Mouse (Mus musculus) cerebellum, adult 8-10 months (tissue): ENCODE results near the gene Mab21l3.
"Not testable (repeated sequence)": the region's sequence is repeated elsewhere in the genome, so short reads cannot be mapped to it uniquely, and the experiment has no call there.

ENCODE experiments used
- DNase-seq: peaks from one replicate; pipeline ENCODE4 v3.0.0; 2022

Mab21l3 gene

DNA sequence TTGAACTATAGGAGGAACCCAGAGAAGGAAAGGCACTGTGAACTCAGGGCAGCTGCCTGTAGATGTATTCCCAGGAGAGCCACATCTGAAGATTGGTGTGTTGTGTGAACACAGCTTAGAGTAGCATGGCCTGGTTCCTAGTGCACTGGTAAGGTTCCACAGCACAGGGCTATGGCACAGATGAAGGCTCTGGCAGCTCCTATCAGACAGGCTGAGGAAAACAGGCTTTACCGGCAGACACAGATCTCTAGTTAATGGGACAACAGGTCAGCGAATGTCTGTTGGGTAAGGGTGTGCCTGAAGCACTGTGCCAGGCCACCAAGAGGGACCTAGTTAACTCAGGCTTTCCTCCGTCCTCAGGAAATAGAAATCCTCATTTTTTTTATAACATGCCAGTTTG lies 11.8 kb downstream of the Mab21l3 start:
- no peak for DNase-seq

DNA sequence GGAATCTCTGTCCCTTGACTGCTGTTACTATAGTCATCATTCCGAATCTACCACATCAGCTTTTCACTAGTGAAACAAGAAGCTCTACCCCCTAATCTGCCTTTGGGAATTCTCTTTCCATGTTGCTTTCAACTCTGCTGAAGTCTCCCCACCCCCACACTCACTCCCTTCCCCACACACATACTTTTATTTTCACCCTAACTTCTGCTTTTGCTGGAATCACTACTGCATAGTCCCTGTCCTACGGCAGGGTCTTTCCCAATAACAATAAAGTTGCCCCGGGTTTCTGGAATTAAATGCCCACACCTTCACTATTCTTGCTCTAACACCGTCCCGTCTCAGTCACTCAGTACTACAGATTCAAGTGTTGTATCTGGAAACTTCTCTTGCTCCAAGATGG lies 12.2 kb downstream of the Mab21l3 start:
- no peak for DNase-seq

GRCm38 (mm10) chr3:101836045-101836444 lies 12.7 kb downstream of the Mab21l3 start:
- no peak for DNase-seq

GRCm38 (mm10) chr3:101831189-101831858 lies 17.4 kb downstream of the Mab21l3 start:
- no peak for DNase-seq

DNA sequence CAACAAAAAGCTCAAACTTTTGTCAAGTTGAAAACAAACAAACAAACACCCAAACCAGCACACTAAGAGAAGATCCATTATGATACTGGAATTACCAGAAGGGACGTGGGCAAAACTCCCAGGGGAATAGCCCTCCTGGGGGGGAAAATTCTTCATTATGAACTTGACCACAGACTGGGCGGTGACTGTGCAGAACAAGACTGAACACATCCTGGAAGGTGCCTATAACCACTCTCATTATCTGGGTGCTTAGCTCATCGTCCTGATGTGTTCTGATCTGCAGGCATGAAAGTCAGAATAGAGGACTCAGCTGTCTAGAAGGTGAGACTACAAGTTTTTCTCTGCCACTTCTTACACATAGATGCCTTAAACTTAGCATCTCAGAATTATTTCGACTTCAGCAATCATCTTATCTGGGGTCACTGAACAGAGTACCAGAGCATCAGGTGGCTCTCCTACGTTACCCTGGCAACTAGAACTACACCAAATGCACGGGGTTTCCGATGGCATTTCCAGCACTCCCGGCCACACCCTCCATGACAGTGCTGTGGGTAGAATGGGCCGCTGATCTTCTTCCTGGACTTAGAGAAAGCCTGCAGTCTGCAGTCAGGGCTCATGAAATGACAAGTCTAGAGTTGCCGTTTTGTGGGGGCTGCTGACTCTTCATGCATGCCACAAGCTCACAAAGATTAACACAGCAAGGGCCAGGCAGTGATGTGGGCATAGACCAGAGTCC lies 18.7 kb downstream of the Mab21l3 start:
- no peak for DNase-seq

DNA sequence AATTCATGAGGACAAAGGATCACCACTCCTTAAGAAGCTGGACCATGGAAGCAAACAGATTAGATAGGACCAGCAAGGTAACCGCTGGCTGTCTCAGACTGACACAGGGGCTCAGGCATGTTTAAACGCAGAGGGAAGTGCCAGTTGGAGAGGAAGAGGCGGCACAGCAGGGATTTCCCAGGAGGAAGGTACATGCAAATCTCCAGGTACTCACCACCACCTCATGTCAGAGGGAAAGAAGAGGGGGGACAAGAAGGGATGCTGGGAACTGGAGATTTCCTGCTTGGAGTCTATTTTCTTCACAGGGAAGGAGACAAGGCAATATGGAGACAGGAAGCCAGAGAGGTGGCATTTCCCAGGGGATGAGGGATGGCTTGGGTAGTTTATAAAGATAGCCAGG lies 20.2 kb downstream of the Mab21l3 start:
- DNase-seq: no peak

DNA sequence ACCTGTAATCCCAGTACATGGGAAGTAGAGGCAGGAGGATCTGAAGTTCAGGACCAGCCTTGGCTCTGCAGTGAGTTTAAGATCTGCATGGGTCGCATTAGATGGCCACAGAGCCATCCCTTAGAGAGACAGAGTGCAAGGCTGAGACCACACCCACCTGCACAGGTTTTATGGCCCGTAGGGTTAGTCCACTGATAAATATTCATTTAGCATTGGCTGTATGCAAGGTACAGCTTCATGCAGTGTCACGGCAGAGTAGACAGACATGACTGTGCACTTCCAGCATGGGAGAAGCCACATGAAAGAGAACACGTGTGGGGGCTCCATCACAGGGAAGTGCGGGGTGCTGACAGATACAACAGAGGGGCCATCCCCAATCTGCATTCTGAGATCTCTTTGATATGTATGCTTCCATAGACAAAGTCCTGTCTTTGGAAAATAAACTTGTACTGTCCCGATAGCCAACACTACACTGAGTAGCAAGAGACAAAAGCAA lies 21.5 kb downstream of the Mab21l3 start:
- no peak for DNase-seq

DNA sequence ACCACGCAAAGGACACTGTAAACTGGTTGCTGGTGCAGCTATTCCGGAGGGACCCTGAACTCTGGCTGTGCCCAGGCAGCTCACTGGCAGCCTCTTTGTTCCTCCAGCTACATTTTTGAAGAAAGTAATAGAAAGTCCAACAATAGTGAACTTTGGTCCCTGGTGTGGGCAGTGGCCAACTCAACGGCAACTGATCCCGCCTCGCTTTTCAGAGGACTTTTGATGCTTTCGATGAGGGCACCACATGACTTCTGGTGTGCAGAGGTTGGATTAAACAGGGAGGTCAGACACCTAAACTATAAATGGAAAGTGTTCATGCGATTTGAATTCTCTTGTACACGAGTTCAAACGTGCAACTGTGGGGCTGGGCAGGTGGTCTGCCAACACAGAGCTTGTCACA lies 24.4 kb downstream of the Mab21l3 start:
- DNase-seq: no peak

- DNase-seq: no peak
Measured at GRCm38 (mm10) chr3:101822052-101822451, 26.7 kb downstream of the Mab21l3 start.

DNA sequence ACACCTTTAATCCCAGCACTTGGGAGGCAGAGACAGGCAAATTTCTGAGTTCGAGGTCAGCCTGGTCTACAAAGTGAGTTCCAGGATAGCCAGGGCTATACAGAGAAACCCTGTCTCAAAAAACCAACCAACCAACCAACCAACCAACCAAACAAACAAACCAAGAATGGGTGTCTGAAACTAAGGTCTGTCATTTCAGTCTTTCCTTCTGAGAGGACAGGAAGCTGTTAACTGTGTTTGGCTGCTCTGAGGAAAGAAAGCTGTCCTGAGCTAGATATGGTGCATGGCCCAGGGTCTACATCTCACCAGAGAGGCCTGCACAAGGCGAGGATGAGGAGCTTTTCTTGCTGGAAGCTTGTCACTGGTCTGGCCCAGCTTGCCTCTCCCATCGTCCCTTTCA lies 28.1 kb downstream of the Mab21l3 start:
- DNase-seq: not testable (repeated sequence)

GRCm38 (mm10) chr3:101816006-101816405 lies 32.8 kb downstream of the Mab21l3 start:
- DNase-seq: no peak

DNA sequence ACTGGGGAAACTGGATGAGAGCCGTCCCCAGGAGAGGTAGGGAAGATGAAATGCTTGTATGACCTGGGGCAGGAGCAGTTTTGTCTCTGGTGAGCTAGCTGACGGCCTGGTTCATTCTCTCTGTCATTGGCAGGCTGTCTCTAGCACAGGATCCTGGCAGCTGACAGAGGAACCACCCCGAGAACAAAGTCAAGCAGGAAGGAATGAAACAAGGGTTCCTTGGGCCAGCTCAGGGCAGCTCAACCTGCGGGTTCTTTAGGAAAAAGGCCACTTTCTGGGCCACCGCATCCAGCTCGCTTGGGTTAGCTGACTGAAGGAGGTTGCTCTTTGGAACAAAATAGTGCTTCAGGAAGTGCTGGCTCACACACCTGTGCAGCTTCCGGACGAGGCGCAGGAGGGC lies 34.0 kb downstream of the Mab21l3 start:
- DNase-seq: no peak

- DNase-seq: peak; percentile 78
Measured at GRCm38 (mm10) chr3:101812341-101812962, 36.3 kb downstream of the Mab21l3 start.

GRCm38 (mm10) chr3:101811931-101812330 lies 36.8 kb downstream of the Mab21l3 start:
- DNase-seq: no peak

GRCm38 (mm10) chr3:101807646-101808045 lies 41.1 kb downstream of the Mab21l3 start:
- peak; percentile 81 for DNase-seq

- peak; percentile 60 for DNase-seq
Measured at GRCm38 (mm10) chr3:101806941-101807340, 41.8 kb downstream of the Mab21l3 start.

- DNase-seq: peak; percentile 96
Measured at GRCm38 (mm10) chr3:101806149-101806548, 42.6 kb downstream of the Mab21l3 start.

DNA sequence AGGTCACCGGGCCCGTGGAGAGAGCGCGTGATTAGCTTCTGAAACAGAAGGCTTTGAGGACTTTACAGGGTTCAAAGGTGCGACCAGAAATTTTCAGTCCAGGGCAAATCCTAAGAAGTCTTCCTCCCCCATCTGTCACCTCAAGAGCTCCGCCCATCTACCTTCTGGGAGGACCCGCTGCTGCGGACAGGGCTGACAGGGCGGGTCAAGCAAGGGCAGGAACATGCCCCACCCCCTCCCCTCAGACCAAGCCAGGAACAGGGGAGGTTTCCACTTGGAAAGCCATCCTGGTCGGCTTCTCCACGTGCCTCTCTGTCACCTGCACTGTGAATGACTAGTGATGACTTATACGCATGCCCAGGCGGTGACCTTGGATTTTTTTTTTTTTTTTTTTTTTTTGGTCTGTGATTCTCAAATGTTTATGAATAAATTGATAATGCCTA lies 43.2 kb downstream of the Mab21l3 start:
- DNase-seq: peak; percentile 29

GRCm38 (mm10) chr3:101804971-101805561 lies 43.7 kb downstream of the Mab21l3 start:
- no peak for DNase-seq

DNA sequence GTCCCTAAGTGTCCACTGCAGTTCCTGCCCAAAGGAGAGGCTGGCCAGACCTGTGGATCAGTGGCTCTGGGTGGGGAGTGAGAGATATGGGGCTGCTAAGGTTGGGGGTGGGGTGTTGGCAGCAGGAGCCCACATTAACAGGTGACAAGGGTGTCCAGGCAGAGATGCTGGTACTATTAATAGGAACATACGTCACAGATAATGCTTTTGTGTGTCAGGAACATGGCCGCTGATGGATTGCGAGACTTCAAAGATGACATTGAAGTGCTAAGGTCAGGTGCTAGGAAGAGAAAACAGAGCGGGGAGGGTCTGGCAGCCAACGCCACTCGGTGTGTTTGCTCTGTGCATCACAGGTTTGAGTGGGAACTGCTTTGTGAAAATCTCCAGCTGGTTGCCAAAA lies 44.4 kb downstream of the Mab21l3 start:
- DNase-seq: no peak

GRCm38 (mm10) chr3:101803764-101804163 lies 45.0 kb downstream of the Mab21l3 start:
- no peak for DNase-seq

DNA sequence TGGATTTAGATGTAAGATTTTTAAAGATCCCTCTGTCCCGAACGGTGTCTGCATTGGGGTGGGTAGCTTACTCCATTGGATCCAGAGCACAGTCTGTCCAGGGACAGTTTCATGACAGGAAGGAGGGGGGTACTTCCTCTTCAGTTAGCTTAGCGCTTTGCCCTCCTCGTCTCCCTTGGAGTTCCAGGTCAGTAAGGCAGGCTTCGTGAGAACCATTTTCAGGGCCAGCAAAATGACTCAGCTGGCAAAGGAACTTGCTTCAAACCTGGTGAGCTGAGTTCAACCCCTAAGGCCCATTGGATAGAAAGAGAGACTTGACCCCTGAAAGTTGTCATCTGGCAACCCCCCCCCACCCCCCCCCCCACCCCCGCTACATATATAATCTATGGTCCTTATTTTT lies 46.0 kb downstream of the Mab21l3 start:
- DNase-seq: no peak

DNA sequence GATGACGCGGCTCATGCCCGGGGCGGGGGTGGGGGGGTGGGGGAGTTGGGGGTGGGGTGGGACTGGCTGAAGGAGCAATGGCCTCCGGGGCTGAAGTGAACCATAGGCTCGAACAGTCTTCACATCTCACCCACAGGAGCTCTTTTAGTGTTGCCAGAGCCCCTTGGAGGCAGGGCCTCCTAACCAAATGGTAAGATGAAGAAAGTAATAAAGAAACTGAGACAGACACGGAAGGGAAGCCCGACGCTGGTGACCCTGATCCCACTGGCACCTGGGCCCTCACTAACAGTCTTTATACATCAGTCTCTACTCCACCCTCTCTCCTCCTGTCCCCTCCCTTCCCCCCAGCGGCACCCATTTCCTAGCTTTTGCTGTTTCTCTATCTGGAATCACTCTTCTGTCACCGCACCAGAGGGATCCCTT lies 48.2 kb downstream of the Mab21l3 start:
- DNase-seq: no peak
